Mouse (Mus musculus) lung, adult 2 months (tissue): ENCODE results near the gene Larp4.

Experiments used
- CTCF ChIP-seq: fragments of 200-500 bp; IDR thresholded peaks from 2 replicates; pipeline ENCODE4 v1.5.1; 2011; ENCODE audit warnings: mild to moderate bottlenecking, low read length, control low read depth; ENCODE audit not compliant: insufficient read depth
- POLR2A ChIP-seq: fragments of 200-500 bp; IDR thresholded peaks from 2 replicates; pipeline ENCODE4 v1.6.1; 2011; ENCODE audit warnings: low read depth, mild to moderate bottlenecking, control low read depth, low read length, borderline replicate concordance; ENCODE audit errors: extremely low read depth

DNA sequence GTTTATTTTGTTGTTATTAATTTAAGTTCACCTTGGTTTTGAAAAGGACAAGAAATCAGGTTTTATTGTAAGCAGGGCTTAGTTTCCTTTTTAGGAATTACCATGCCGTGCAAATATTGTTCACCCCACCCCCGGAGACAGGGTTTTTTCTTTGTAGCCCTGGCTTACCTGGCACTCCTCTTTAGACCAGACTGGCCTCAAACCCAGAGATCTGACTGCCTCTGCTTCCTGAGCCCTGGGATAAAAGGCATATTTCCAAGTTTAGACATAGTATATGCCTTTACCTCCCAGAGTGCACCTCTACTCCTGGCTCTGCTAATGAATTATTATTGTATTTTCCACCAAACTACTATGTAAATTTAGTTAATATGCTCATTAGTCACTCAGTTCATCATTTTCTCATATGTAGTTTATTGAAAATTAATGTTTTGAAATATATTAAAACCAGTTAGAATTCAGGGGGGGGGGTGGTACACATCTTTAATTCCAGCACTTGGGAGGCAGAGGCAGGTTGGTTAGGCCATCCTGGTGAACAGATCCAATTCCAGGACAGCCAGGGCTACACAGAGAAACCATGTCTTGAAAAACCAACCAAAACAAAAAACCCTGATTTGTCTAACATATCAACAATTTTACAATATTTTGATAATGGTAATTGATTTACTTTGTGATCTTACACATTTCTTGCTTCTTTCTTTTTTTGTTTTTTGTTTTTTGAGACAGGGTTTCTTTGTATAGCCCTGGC lies 4.8 kb downstream of the Larp4 start:
- TF ChIP-seq CTCF (no peak), POLR2A (no peak)
